Mouse (Mus musculus) cerebellum, adult 8-10 months (tissue): ENCODE results near the gene Igf1r.

ENCODE experiments used
- DNase-seq: peaks from one replicate; pipeline ENCODE4 v3.0.0; 2022

Gene Igf1r

DNA sequence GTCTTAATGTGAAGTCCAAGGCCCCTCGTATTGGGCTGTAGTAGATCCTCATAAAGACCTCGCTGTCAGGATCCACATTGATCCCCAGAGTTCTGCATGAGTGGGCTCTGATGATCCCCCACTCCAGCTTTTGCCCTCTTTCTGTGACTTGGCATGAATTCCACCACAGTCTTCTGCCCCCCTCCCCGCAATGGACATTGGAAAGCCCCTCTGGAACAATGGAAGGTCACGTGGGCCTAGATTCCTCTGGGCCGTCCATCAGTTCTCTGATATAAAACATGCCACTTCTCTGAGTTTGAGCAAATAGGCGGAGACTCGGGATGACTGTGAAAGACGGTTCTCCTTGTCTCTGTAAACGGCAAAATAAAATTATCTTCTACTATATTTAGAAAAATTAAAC lies 8.1 kb downstream of the Igf1r start:
- DNase-seq = no peak

DNA sequence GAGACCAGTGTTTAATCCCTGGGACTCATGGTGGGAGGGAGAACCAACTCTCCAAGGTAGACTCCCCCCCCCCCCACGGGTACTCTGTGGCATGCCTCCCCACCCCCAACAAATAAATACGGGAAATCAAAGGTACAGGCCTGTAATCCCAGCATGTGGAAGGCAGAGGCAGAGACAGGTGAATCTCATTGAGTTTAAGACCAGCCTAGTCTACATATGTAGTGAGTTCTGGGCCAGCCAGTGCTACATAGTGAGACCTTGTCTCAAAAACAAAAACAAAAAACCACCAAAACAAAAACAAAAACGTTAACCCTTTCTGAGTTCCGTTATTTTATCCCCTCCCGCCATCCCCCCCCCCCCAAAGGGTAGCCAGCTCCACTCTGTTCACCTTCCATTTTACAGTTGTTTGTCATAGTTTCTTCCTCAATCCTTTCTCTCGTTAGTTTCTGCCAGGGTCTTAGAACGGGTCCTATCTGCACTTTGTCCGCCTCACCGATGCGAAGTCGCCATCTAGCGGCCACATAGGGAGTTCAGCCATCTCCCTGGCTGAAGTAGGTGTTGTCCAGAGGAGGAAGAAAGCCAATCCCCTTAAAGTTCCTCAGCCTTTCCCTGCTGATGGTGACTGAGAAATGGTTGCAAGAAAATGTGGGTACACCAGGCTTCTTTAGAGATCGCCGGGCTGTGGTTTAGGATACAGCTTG lies 9.1 kb downstream of the Igf1r start:
- peak; percentile 78 for DNase-seq

- DNase-seq = no peak
Observed at GRCm38 (mm10) chr7:67963691-67964090, 11.1 kb downstream of the Igf1r start.

DNA sequence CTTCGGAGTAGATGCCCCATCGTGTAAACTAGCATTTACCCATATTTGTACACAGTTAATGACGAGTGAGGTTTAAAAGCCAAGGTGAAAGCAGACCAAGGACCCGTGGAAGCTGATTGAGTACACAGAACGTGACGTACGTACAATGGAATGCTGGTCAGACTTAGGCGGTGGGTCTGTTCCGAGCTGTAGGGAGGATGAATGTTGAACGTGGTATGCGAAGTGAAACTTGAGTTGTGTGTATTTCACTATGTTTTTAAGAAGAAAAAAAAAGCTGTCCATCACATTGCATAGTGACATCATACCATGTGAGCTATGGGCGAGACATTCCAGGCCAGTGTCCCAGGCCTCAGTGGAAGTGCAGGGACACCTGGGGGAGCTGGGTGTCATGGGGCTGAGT lies 15.8 kb downstream of the Igf1r start:
- no peak for DNase-seq

GRCm38 (mm10) chr7:67969076-67969475 lies 16.4 kb downstream of the Igf1r start:
- DNase-seq = no peak

DNA sequence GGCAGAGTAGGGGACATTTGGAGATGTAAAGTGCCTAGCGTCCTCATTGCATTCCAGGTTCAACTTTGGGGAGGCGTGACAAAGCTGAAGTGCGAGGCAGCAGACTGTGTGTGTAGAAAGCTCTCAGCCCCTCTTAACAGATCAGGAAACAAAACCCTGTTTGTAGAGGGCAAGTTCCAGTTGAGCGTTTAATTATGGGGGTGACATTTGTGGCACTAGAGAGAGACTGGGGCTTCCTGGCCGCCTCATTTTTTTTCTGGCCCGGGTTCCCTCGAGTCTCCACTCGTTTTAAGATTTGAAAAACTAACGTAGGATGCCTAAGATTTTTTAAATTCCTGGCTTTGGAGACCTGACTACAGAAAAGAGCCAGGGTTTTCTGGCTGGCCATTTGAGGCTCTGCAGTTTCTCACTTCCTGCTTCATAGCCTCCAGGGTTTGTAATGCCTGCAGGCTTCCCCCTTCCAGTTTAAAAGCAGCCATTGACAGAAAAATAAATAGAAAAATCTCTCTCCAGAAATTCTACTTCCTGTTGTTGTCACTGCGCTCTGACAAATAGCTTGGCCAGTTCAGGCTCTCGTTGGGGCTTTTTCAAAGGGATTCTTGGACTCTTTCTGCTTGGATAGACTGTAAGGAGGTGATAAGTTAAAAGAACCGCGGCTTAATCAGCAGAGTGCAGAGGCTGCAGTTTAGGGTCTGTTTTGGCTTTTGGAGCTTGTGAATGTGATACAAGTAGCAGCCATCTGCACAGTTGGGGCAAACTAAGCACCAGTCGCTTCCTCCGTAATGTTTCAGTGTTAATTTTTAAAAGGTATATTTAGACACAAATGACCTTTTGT lies 20.8 kb downstream of the Igf1r start:
- DNase-seq = no peak

DNA sequence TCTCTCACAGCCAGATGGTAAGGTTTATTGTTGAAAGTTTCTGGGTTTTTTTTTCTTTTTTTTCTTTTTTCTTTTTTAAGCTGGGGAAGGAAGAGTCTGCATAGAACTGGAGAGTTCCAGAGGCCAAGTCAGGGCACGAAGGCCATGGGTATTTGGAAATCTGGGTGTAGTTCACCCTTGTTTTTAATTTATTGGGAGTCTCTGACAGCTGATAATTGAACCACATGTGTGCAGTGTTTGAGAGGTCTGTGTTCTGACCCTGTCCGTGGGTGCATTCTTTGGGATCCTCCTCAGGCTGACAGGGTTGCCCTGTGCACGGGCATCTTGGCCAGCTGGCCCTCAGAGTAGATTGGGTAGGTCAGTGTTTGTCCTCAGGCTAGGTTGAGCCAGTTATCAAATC lies 29.3 kb downstream of the Igf1r start:
- no peak for DNase-seq

- no peak for DNase-seq
Observed at GRCm38 (mm10) chr7:67982809-67983208, 30.2 kb downstream of the Igf1r start.

GRCm38 (mm10) chr7:67983451-67983850 lies 30.8 kb downstream of the Igf1r start:
- DNase-seq = no peak

DNA sequence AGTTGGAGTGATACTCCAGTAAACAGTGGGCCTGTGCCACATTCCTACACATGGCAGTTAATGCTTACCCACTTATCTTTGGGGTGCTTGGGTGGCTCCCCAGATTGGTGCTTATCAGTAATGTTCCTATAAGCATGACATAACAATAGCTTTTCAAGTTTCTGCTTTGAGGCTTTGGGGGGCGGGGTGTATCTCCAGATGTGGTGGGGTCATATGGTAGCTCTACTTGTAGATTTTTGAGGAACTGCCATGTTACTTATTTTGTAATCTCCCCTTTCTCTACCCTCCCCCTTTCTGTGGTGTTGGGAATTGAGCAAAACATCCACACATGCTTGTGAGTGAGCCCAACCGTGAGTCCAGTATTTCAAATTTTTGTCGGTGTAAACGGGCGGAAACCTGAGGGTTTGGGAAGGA lies 32.4 kb downstream of the Igf1r start:
- no peak for DNase-seq

GRCm38 (mm10) chr7:67985511-67985910 lies 32.9 kb downstream of the Igf1r start:
- no peak for DNase-seq

GRCm38 (mm10) chr7:67986277-67986676 lies 33.6 kb downstream of the Igf1r start:
- no peak for DNase-seq

DNA sequence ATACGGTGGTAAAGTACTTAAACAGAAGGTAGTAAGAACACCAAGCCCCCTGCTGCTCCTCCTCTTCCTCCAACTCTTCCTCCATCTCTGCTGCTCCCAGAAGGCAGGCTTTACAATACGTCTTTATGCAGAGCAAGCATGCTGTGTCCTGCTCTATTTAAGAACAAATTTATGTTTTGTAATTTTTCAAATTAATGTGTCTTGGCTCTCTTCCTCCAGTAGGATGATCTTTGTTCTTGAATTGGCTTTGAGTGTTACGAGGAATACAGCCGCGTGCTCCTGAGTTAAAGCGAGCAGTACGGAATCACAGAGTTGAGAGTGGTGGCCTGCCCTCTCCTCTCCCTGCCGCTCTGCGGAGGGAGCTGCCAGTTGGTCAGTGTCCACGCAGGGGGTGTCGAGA lies 34.2 kb downstream of the Igf1r start:
- no peak for DNase-seq

- DNase-seq = no peak
Observed at GRCm38 (mm10) chr7:67989376-67989775, 36.7 kb downstream of the Igf1r start.

DNA sequence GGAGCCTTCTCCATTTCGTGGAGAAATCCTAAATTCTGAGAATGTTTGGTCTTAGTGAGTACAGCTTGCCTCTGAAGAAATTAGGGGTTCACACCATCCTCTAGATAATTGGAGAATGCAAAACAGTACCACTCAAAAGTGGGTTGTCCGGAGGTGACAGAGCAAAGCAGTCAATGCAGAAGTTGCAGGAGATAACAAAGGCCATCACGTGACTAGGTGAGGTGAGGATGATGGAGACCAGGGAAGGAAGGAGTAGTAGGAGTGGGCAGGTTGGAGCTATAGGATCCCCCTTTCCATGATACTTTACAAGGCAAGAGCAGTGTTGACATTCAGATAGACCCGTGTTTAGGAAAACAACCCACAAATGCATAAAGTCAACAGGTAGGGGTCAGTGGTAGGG lies 41.0 kb downstream of the Igf1r start:
- no peak for DNase-seq

GRCm38 (mm10) chr7:67994346-67994858 lies 41.8 kb downstream of the Igf1r start:
- DNase-seq = no peak

DNA sequence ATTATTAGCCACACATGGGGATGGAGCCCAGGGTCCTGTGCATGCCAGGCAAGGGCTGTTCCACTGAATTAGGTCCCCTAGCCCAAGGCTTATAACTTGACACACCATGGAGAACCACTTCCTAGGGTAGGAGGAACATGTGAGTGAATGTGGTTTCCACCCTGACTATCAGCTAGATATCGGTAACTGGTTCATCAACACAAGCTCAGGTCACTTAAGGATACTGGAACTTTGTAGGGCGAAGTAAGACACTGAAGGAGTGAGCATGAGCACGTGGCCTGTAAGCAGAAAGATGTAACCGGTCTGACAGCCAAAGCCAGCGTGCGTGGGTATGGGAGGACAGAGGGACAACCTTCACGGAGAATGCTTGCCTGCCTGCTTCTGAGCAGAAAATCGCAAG lies 42.6 kb downstream of the Igf1r start:
- DNase-seq = no peak

DNA sequence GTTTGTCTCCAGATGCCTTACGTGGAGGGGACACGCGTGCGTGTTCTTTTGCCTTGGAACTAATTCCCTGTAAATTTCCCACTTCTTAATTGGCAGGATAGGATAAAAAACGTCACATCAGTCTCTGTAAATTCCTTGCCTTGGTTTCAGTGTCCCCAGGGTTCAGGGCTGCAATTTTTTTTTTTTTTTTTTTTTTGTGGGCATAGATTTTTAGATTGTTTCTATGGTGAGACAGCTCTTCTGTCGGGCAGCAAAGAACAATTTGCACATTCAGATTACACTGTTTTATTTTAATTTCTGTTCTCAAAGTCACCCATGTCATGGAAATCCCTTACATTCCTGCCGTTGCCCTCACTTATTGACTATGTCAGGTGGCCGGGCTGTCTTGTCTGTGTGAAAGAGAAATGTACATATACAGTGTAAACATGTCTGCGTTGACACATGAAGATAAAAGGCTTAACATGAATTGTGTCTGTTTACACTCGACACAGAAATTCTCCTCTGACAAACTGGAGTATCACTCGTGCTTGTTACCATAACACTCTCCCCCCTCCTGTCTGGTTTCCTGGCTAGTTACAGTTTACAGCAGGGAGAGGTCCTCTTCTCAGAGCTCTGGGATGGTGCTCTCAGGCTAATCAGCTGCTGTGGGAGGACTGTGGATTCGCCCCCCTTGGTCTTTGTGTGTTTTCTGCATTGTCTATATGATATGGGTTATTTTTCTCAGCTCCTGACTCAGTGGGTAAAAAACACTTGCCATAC lies 43.8 kb downstream of the Igf1r start:
- DNase-seq = no peak

GRCm38 (mm10) chr7:68001269-68001668 lies 48.6 kb downstream of the Igf1r start:
- DNase-seq = no peak

DNA sequence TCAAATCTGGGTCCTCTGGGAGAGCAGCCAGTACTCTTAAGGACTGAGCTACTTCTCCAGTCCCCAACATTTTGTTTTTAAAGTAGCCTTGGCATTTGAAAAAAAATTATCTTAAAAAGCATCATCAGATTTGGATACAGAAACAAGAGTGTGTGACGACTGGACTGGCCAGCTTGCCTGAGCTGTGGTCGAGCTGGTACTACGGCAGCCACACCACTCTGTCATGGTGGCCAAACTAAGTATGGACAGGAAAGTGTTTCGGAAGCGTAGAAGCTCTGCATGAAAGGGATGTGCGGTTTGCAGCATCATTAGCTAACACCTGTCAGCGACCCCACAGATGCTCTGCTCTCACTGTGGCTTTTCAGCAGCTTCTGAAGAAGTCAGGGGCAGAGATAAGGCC lies 53.4 kb downstream of the Igf1r start:
- DNase-seq = no peak

- DNase-seq = no peak
Observed at GRCm38 (mm10) chr7:68006496-68006895, 53.9 kb downstream of the Igf1r start.

DNA sequence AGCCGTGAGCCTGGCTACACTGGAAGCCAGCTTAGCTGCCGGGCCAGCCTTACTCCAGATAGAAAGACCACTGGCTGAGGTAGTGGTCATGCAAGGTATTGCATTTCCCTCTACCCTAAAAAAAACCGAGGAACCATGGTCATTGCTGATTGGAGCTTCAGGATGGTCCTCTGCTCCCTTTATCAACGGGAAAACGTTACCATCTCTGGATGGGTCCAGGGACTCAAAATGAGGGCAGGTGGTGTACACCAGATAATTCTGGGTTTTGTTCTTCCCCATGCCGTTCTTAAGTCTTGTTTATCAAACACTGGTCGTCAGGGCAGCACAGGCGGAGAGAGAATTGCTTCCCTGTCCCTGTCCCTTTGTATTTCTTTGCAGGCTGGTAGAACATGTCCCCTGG lies 57.0 kb downstream of the Igf1r start:
- no peak for DNase-seq

DNA sequence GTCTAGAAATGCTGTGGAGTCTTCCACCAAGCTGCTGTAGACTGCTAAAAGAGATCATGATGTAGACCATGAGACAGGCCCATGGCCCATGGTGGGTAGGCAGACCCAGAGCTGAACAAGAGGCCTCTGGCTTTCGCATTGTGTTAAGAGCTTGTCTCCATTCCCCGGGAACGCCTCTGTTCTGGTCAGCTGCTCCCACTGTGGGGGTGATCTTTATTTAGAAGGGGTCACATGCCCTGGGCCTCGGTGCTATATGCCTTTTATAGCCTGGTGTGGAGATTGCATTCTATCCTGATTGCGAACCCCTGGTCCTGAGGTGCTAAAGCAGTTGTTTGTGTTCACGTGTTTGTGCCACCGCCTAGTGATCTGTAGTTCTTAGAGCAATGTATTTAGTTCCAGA lies 57.5 kb downstream of the Igf1r start:
- DNase-seq = no peak

GRCm38 (mm10) chr7:68010802-68011201 lies 58.2 kb downstream of the Igf1r start:
- DNase-seq = no peak
